Mouse (Mus musculus): ENCODE data around the gene Sapcd1. TPM values are rescaled to one million over a fixed set of nuclear protein-coding genes. Genes with fewer than 3 reads are reported as not detected.
A peak's percentile ranks its signal among the peaks of the same experiment; 100 is the strongest.
"Not testable (repeated sequence)": the region's sequence is repeated elsewhere in the genome, so short reads cannot be mapped to it uniquely, and the experiment has no call there.

The Sapcd1 gene
- total RNA-seq, 2 experiments from 2014 or later, result 1.7 TPM; not detected in 1

GRCm38 (mm10) chr17:35015296-35015695 is 12.5 kb downstream of the Sapcd1 start:
- ATAC-seq (replicated peaks; ENCODE audit: low FRiP score, poor library complexity, severe bottlenecking), result no peak

GRCm38 (mm10) chr17:35013221-35013620 is 14.6 kb downstream of the Sapcd1 start:
- no peak for ATAC-seq (replicated peaks; ENCODE audit: low FRiP score, poor library complexity, severe bottlenecking)

GRCm38 (mm10) chr17:35012430-35012829 is 15.4 kb downstream of the Sapcd1 start:
- ATAC-seq (replicated peaks; ENCODE audit: low FRiP score, poor library complexity, severe bottlenecking), result no peak

DNA sequence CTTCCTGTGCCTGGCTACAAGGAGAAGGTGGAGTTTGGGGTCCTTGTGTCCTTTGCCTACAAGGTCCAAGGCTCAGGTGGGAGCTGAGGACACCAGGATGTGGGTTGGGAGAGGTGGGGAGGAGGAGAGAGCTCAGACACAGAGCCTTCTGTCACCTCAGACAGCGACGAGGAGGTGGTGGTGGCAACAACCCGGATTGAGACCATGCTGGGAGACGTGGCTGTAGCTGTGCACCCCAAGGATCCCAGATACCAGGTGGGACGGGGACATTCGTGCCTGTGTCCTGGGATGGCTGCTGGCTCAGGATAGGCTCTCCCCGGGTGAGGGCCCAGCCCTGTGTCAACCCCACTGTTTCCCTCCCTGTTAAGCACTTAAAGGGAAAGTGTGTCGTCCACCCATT is 16.4 kb downstream of the Sapcd1 start:
- no peak for ATAC-seq (replicated peaks; ENCODE audit: low FRiP score, poor library complexity, severe bottlenecking)

DNA sequence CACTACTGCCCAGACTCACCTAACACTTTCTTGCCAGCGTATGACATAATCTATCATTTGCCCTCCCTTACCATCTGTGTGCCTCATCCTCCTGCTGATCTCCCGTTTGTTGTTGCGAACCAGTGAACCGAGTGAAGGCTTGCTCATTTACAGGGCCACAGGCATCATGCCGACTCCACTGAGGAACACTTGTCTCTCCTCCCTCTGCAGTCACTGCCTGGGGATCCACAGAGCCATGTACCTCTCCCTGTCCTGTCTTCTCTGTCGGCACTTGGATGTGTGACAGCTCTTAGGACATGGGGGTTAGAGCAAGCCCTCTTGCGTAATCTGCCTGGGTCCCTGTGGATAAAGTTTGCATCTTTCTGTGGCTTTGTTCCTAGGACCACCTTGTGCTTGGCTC is 18.2 kb downstream of the Sapcd1 start:
- ATAC-seq (replicated peaks; ENCODE audit: low FRiP score, poor library complexity, severe bottlenecking), result no peak

GRCm38 (mm10) chr17:35007387-35007991 is 20.3 kb downstream of the Sapcd1 start:
- no peak for ATAC-seq (replicated peaks; ENCODE audit: low FRiP score, poor library complexity, severe bottlenecking)

- ATAC-seq (replicated peaks; ENCODE audit: low FRiP score, poor library complexity, severe bottlenecking), result not testable (repeated sequence)
Observed at GRCm38 (mm10) chr17:35005902-35006301, 21.9 kb downstream of the Sapcd1 start.

- no peak for ATAC-seq (replicated peaks; ENCODE audit: low FRiP score, poor library complexity, severe bottlenecking)
Observed at GRCm38 (mm10) chr17:35005158-35005557, 22.7 kb downstream of the Sapcd1 start.

DNA sequence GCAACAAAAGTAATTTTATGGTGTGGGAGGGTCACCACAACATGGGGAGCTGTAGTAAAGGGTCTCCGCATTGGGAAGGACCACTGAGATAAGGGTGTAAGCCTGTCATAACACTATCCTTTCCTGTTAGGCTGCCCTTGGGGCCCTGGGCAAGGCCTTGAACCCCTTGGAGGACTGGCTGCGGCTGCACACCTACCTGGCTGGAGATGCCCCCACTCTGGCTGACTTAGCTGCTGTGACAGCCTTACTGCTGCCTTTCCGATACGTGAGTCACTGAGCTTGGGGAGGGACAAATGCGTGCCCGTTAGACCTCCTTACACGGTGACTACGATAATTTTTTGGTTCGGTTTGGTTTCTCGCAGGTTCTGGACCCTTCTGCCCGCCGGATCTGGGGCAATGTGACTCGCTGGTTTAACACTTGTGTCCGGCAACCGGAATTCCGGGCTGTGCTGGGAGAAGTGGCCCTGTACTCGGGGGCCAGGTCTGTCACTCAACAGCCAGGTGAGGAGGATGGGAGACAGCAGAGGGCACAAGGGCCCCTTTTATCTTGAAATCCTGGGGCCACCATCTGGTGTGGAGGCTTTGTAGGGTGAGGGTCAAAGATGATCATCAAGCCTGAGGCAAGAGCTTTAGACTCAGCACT is 23.6 kb downstream of the Sapcd1 start:
- ATAC-seq (replicated peaks; ENCODE audit: low FRiP score, poor library complexity, severe bottlenecking), result no peak

DNA sequence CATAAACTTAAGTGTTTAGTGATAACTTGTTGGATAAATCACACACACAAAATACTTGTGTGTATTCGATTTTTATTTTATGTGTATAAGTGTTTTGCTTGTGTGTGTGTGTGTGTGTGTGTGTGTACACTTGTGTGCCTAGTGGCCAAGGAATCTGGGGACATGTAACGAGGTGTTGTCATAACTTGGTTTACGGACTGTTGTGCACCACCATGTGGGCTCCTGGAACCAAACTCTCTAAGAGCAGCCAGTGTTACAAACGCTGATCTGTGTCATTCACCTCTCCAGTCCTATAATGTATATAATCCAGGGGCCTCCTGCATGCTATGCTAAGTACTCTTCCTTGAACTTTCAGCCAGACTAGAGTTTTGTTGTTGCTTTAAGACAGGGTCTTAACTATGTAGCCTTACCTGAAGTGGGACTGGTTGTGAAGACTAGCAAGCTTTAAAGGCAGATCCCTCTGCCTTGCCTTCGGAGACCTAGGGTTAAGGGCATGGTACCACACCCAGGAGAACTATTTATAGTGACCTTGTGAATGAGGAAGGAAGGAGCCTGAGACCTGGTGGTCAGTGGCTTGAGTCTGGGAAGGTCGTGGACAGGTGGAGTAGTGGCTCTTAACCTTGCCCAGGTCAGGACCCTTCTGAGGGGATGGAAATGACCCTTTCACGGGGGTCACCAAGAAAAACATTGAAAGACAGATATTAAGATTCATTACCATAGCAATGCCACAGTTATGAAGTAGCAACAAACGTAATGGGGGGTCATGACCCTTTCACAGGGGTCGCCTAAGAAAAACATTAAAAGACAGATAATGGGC is 24.6 kb downstream of the Sapcd1 start:
- no peak for ATAC-seq (replicated peaks; ENCODE audit: low FRiP score, poor library complexity, severe bottlenecking)

DNA sequence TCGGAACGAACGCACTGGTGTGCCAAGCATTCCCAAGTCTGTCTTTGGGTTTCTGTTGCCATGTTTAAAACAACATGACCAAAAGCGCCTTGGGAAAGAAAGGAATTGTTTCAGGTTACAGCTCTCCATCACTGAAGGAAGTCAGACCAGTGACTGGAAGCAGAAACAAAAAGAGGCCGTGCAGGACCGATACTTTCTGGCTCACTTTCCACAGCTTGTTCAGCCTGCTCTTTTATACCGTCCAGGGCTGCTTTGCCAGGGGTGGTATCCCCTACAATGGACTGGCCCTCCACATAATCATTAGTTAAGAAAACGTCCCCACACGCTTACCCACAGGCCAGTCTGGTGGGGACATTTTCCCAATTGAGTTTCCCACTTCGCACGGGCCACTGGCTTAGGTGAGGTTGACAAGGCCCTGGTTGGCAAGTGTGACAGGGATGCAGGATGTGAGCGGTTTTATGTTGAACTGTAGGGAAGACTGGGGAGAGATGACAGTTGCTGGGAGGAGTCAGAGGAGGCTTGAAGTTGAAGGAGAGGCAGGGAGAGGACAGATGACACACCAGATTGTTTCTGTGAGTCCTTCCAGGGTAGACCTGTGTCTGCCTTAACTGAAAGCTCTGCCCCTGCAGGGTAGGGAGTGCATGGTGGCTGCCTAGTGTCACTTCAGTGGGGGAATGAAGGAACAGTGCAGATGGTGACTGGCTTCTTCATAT is 25.5 kb downstream of the Sapcd1 start:
- ATAC-seq (replicated peaks; ENCODE audit: low FRiP score, poor library complexity, severe bottlenecking), result peak; percentile 67

GRCm38 (mm10) chr17:35001452-35002152 is 26.2 kb downstream of the Sapcd1 start:
- ATAC-seq (replicated peaks; ENCODE audit: low FRiP score, poor library complexity, severe bottlenecking), result 0 out of 2 replicates have a peak, but pooled peaks have one; percentile 28

DNA sequence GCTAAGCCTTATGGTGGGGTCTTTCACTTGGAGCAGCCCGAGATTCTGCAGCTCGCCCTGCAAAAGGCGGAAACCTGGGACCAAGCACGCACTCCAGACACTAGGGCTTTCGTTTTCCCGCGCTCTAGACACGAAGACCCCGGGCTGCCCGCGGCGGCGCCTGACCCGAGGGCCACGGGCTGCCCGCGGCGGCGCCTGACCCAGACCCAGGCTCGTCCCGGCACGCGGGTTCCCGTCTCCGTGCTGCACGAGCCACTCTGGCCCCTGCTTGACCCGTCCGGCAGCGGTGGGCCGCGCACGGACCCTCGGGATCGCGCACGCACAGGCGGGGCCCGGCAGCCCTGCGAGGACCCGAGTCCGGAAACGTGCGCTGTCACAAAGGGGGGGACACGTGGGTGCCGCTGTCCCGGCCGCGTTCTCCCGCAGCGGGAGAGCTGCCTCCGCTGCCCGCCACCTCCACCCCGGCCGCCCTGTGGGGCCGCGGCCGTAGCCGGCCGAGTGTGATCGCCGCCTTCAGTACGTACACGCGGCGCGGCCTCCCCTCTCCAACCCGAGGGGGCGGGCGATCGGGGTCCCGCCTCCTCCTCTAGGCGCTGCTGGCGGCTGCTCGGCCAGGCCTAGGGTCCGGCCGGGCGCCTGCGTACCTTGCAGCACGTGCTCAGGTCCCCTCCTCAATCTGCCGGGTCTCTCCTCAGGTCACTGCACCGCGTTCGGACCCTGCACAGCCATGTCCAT is 26.9 kb downstream of the Sapcd1 start, which contains the start of gene Vars:
TSS of gene Vars (plus strand) at position 271 of the 735 bp plus-strand sequence.
- peak; percentile 65 for ATAC-seq (replicated peaks; ENCODE audit: low FRiP score, poor library complexity, severe bottlenecking)

DNA sequence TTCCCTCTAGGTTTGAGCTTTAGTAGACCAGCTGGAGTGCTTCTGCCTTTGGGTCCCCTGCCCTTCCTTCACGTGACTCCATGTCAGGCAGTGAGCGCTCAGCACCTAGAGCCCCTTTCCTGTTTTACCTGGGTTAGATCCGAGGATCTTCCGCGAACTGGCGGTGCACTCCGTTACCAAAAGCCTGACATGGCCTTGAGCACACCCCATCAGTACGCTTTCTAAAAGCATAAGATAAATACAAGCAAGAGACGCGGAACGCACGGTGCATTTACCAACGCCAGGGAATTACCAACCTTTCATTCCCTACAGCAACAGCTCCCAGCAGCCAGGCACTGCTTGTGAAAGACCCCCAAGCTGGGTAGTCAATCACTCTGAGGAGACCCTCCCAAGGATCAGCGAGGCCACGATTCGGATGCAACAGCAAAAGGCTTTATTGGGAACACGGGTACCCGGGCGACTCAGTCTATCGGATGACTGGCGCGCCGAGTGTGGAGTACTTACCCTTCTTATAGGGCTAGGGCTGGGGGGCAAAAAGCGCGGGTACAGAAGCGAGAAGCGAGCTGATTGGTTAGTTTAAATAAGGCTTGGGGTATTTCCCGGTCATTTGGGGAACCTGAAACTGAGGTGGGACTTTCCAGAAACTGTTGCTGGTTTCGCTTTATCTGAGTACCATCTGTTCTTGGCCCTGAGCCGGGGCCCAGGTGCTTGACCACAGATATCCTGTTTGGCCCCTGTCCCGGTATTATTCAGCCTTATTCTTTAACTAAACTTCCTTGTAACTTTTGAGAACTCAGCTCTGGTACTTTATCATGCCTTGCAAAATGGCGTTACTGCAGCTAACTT is 27.7 kb downstream of the Sapcd1 start:
- peak; percentile 8; the same call in 1 of the 2 replicates for ATAC-seq (replicated peaks; ENCODE audit: low FRiP score, poor library complexity, severe bottlenecking)

DNA sequence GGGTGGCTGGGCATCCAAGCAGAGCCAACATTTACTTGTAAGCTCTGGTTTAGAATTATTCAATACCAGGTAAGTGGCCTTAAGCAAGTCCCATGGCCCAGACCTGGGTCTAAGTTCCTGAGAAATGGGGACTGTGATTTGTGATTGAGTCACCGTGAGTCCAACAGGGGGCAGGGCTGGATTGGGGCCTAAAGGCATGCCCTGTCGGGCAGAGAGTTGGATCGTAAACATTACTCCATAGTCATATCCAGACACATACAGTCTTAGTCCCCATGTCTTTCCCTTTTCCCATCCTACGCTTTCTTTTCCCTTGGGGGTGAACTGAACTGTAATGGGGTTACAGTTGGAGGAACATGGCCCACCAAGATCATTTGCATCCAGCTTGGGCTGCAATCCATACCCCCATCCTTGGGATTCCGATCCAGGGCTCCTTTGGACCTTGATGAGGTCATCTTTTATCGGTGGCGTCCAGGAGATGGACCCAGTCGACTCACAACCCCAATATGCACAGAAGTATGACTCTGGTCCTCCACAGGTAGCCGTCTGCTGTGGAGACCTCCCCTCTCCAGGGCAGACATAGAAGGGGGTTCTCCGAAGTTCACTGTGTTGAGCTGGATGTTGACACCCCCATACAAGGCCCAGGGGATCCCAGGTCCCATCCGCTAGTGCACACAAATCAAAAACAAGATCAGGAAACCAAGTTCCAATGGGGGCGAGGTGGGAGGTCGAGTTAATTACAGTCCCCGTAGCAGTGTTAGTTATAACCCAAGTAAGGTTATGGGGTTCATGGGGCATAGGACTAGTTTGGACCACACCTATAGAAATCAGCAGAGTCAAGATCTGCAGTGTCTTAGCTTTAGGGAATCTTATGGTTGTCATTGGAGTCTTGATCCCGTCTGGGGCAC is 29.0 kb downstream of the Sapcd1 start:
- no peak for ATAC-seq (replicated peaks; ENCODE audit: low FRiP score, poor library complexity, severe bottlenecking)

DNA sequence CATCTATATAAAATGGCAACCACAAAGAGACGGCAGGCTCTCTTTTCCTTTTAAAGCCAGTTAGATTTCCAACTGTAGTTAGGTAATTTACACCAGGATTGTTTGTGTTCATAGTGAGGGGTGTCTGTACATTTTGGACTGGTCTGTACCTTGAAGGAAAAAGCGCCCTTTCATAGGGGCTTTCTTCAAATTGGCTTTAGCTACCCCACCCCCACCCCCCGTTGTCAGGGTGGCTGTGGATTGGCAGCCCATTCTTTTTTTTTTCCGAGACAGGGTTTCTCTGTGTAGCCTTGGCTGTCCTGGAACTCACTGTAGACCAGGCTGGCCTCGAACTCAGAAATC is 30.7 kb downstream of the Sapcd1 start:
- no peak for ATAC-seq (replicated peaks; ENCODE audit: low FRiP score, poor library complexity, severe bottlenecking)
